Mouse (Mus musculus): Measurements from ENCODE around the gene Cfap206.

Cfap206 gene

DNA sequence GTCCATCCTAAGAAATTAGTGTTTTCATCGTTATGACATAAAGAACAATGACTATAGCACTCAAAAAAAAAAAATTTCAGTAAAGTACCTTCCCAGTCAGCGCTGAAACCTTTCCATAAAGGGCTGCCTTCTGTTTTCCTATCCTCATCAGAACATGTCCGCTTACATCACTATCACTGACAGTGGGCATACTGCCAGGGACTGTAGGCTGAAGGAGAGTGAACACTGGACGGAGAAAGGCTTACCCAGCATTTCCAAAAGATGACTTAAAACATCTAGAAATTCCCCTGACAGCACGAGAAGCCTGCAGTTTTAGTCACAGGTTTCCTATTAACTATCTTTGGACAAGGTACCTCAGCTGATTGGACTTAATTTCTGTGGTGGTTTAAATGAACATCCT, 56.3 kb downstream of the Cfap206 start:
- no peak for DNase-seq (ENCODE audit: low spot score in 2 of 2)

DNA sequence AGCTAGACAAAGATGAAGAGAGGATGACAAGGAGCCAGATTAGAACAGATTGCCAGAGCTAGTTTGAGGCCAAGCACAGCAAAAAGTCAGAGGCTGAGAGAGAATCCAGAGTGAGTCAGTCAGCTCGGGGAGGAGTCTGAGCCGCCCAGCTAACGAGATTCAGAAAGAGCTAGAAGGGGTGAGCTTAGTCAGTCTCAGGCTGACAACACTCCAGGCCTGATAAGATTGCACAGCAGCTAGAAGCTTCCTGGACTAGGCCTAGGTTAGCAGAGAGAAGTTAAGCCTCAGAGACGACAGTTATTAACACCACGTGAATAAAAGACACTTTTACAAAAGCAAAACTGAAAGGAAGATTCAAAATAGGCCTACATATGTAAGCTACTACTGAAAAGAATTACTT, 62.1 kb downstream of the Cfap206 start:
- no peak for DNase-seq (ENCODE audit: low spot score in 2 of 2)

DNA sequence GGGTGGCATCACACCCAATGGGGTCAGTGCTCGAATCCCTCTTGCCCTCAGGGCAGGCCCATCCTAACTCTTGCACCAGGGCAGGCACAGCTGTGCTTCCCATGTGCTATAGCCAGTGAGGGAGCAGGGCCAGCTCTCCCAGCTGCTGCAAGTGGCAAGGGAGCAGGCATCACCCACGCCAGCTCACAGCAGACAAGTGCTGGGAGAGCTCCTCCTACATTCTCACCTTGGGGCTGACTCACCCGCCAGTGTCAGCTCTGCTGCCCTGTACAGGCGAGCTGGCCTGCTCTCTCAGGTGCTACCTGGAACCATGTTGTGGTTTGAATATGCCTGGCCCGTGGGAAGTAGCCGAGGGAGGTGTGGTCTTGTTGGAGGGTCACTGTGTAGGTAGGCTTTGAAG, 68.1 kb downstream of the Cfap206 start:
- DNase-seq (ENCODE audit: low spot score in 2 of 2): no peak

DNA sequence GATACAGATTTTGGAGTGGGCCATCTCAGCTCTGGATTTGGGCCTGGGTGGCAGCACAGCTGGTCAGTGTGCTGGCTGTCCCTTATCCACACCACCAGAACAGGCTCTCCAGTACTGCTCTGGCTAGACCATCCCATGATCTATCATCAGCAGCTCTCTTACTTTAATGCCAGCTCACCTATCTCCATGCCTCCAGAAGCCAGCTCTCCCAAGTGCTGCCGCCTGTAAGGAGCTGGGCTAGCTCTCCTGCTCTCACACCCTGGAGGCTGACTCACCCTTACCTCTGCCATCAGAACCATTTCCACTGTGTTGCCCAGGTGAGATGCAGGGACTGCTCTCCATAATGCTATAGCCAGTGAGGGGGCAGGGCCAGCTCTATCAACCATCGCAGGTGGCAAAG, 68.5 kb downstream of the Cfap206 start:
- DNase-seq (ENCODE audit: low spot score in 2 of 2): no peak

DNA sequence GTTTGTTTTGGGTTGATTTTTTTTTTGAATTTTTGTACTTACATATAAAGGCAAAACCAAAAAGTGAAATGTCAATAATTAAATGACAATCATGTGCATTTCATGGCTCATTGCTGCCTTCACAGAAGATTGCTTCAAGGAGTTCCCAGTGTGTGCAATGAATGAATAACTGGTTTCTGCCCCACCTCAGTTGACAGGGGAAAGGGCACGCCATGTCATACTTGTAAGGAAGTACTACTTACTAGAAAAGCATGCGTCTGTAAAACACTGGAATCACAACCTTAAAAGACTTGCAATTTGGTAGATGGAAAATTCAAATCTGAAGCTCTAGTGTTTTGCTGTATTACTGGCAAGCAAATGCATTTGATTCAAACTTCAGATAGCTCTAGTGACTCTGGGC, 71.0 kb downstream of the Cfap206 start:
- DNase-seq (ENCODE audit: low spot score in 2 of 2): no peak

DNA sequence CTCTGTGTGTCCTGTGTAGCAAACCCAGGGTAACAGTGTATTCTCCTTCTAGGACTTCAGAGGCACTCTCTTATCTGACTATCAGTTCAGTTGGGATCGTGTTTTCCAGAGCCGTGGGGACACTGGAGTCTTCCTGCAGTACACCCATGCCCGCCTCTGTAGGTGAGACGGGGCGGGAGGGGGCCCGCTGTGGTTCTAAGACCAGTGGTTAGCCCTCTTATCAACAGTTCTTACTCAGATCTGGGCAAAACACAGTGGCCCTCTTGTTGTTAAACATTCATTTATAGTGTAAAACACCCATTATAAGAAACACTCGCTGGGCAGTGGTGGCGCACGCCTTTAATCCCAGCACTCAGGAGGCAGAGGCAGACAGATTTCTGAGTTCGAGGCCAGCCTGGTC, 73.9 kb downstream of the Cfap206 start:
- no peak for DNase-seq (ENCODE audit: low spot score in 2 of 2)

DNA sequence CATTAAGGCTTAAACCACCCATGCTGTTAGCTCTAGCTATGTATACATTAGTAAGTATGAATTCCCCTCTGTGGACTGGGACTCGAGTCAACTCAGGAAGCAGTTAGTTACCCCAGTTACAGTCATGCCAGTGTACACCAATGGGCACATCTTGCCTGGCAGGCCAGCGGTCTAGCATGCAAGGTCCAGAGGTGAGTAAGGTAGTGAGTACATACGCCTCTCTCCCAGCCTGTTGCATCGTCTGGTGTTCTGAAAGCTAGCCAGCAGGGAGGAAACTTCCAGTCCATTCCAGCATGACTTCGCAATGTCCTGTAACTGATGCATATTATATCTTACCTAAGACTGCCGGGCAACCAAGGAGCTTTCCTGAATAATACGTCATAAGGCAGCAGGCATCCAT, 76.8 kb downstream of the Cfap206 start:
- no peak for DNase-seq (ENCODE audit: low spot score in 2 of 2)

DNA sequence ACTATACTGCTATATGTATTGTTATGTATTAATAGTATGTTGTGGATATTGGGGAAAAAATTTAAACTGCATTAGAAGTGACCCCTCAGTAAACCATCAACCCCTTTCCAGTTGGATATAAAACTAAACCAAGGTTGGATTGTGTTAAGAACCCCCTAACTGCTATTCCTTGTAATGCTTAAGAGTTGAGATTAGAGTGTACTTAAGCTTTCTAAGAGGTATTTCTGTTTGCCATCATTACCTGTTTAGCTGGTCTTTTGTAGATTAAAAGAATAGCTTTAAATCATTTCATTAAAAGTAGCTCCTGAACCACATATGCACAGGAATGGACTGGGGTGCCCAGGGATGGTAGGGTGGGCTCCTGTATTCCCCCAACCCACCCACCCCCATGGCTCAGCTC, 85.2 kb downstream of the Cfap206 start:
- no peak for DNase-seq (ENCODE audit: low spot score in 2 of 2)

DNA sequence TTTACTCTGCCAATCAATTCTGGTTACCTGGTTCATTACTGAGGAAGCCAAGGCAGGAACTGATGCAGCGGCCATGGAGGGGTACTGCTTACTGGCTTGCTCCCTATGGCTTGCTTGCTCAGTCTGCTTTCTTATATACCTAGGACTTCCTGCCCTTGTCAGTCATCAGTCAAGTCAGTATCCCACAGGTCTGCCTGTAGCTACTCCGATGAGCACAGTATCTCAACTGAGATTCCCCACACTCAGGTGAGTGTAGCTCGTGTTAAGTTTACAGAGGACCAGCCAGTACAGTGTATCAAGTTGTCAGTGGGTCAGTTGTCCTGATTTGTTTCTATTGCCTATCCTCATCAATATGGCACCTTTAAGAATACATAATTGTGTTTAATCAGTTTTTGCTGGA, 89.3 kb downstream of the Cfap206 start:
- no peak for DNase-seq (ENCODE audit: low spot score in 2 of 2)

DNA sequence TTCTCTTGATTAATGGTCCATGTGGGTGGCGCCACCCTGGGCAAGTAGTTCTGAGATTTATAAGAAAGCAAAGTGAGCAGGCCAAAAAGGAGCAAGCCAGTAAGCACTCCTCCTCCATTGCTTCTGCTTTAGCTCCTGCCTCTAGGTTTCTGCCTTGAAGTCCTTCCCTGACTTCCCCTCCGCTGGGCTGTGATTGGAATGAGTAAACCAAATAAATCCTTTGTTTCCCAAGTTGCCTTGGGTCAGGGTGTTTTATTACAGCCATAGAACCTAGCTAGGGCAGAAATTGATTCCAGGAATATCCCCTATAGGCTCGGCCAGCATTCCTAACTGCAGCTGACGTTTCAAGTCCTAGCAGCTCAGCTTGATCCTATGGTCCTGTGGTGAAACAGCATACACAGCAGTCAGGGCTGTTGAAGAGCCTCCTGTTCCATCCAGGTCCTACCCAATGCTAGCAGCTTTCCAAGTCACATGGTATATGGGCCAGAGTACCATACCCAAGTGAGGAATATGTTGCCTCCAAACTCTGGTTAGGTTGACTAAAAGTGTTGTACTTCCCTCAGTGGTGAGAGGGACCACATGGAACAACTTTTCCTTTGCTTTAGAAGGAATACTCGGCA, 90.2 kb downstream of the Cfap206 start:
- no peak for DNase-seq (ENCODE audit: low spot score in 2 of 2)
